Mouse (Mus musculus) granulocyte monocyte progenitor cell, adult 5-6 weeks (primary cell): ENCODE measurements around the gene Gm40460. TPM values are rescaled to one million over a fixed set of nuclear protein-coding genes. Genes with fewer than 3 reads are reported as not detected.

Source experiments
- ATAC-seq: replicated peaks from 2 replicates; pipeline ENCODE4 v1.8.0; 2016; ENCODE audit warnings: mild to moderate bottlenecking, moderate TSS enrichment, inconsistent platforms; ENCODE audit not compliant: poor library complexity, severe bottlenecking
- total RNA-seq, 2 experiments: library from RNA; stranded (forward) in 1 of 2; stranded (reverse) in 1 of 2; fragments of 200-712, 200-1000 nt in 1 of 2; fragments of >200 nt in 1 of 2; fragmentation: Nextera tagmentation in 1 of 2; gene quantifications; 2 replicates each; pipeline ENCODE4 v1.2.3; 2014 to 2017

Gm40460 gene
- total RNA-seq, 2 experiments from 2014 or later = not detected

GRCm38 (mm10) chr7:142198748-142199147 is 42.1 kb downstream of the Gm40460 start:
- ATAC-seq = no peak

Other genes with a start within 250 kb of the Gm40460 start
- 57.8 and 60.9 TPM in 2 replicates for gene Mob2, start 180.0 kb downstream of the Gm40460 start, total RNA-seq (2014; fragmentation: Nextera tagmentation)
- gene Mob2, start 180.0 kb downstream of the Gm40460 start, total RNA-seq (2017) = 51.2 and 63.4 TPM in 2 replicates
- gene Dusp8, start 145.2 kb downstream of the Gm40460 start, total RNA-seq (2014; fragmentation: Nextera tagmentation) = not detected in 2 replicates
- not detected in 2 replicates for gene Dusp8, start 145.2 kb downstream of the Gm40460 start, total RNA-seq (2017)
- not detected in 2 replicates for gene Gm45618, start 120.3 kb downstream of the Gm40460 start, total RNA-seq (2014; fragmentation: Nextera tagmentation)
- not detected in 2 replicates for gene Gm45618, start 120.3 kb downstream of the Gm40460 start, total RNA-seq (2017)
- not detected in 2 replicates for gene Gm39115, start 105.0 kb downstream of the Gm40460 start, total RNA-seq (2014; fragmentation: Nextera tagmentation)
- not detected in 2 replicates for gene Gm39115, start 105.0 kb downstream of the Gm40460 start, total RNA-seq (2017)
- gene Gm45337, start 96.5 kb downstream of the Gm40460 start, total RNA-seq (2014; fragmentation: Nextera tagmentation) = not detected in 2 replicates
- gene Gm45337, start 96.5 kb downstream of the Gm40460 start, total RNA-seq (2017) = not detected in 2 replicates
- gene Gm29735, start 84.0 kb downstream of the Gm40460 start, total RNA-seq (2014; fragmentation: Nextera tagmentation) = not detected in 2 replicates
- not detected in 2 replicates for gene Gm29735, start 84.0 kb downstream of the Gm40460 start, total RNA-seq (2017)
- gene Gm4553, start 75.3 kb downstream of the Gm40460 start, total RNA-seq (2014; fragmentation: Nextera tagmentation) = not detected in 2 replicates
- not detected in 2 replicates for gene Gm4553, start 75.3 kb downstream of the Gm40460 start, total RNA-seq (2017)
- not detected in 2 replicates for gene Krtap5-2, start 65.1 kb downstream of the Gm40460 start, total RNA-seq (2014; fragmentation: Nextera tagmentation)
- gene Krtap5-2, start 65.1 kb downstream of the Gm40460 start, total RNA-seq (2017) = not detected in 2 replicates
- gene Gm10153, start 50.7 kb downstream of the Gm40460 start, total RNA-seq (2014; fragmentation: Nextera tagmentation) = not detected in 2 replicates
- gene Gm10153, start 50.7 kb downstream of the Gm40460 start, total RNA-seq (2017) = not detected in 2 replicates
- not detected in 2 replicates for gene Krtap5-3, start 39.7 kb downstream of the Gm40460 start, total RNA-seq (2014; fragmentation: Nextera tagmentation)
- not detected in 2 replicates for gene Krtap5-3, start 39.7 kb downstream of the Gm40460 start, total RNA-seq (2017)
- not detected in 2 replicates for gene Gm7579, start 29.2 kb downstream of the Gm40460 start, total RNA-seq (2014; fragmentation: Nextera tagmentation)
- not detected in 2 replicates for gene Gm7579, start 29.2 kb downstream of the Gm40460 start, total RNA-seq (2017)
- gene Krtap5-5, start 11.1 kb downstream of the Gm40460 start, total RNA-seq (2014; fragmentation: Nextera tagmentation) = not detected in 2 replicates
- gene Krtap5-5, start 11.1 kb downstream of the Gm40460 start, total RNA-seq (2017) = not detected in 2 replicates
- gene Gm2431, start 17.3 kb upstream of the Gm40460 start, total RNA-seq (2014; fragmentation: Nextera tagmentation) = not detected in 2 replicates
- gene Gm2431, start 17.3 kb upstream of the Gm40460 start, total RNA-seq (2017) = not detected in 2 replicates
- not detected in 2 replicates for gene Gm4559, start 33.3 kb upstream of the Gm40460 start, total RNA-seq (2014; fragmentation: Nextera tagmentation)
- gene Gm4559, start 33.3 kb upstream of the Gm40460 start, total RNA-seq (2017) = not detected in 2 replicates
- not detected in 2 replicates for gene Krtap5-1, start 56.0 kb upstream of the Gm40460 start, total RNA-seq (2014; fragmentation: Nextera tagmentation)
- gene Krtap5-1, start 56.0 kb upstream of the Gm40460 start, total RNA-seq (2017) = not detected in 2 replicates
- not detected in 2 replicates for gene Krtap5-4, start 62.5 kb upstream of the Gm40460 start, total RNA-seq (2014; fragmentation: Nextera tagmentation)
- not detected in 2 replicates for gene Krtap5-4, start 62.5 kb upstream of the Gm40460 start, total RNA-seq (2017)
- 1.5 TPM in 1 of 2 replicates, not detected in the other for gene Ifitm10, start 132.7 kb upstream of the Gm40460 start, total RNA-seq (2014; fragmentation: Nextera tagmentation)
- gene Ifitm10, start 132.7 kb upstream of the Gm40460 start, total RNA-seq (2017) = not detected in 2 replicates
- gene Gm49369, start 141.6 kb upstream of the Gm40460 start, total RNA-seq (2014; fragmentation: Nextera tagmentation) = not detected in 2 replicates
- 38.0 and 63.2 TPM in 2 replicates for gene Gm49369, start 141.6 kb upstream of the Gm40460 start, total RNA-seq (2017)
- 152 and 191 TPM in 2 replicates for gene Ctsd, start 147.0 kb upstream of the Gm40460 start, total RNA-seq (2014; fragmentation: Nextera tagmentation)
- gene Ctsd, start 147.0 kb upstream of the Gm40460 start, total RNA-seq (2017) = 128 and 144 TPM in 2 replicates
- not detected in 2 replicates for gene Syt8, start 193.8 kb upstream of the Gm40460 start, total RNA-seq (2014; fragmentation: Nextera tagmentation)
- gene Syt8, start 193.8 kb upstream of the Gm40460 start, total RNA-seq (2017) = not detected in 2 replicates
- gene Tnni2, start 200.7 kb upstream of the Gm40460 start, total RNA-seq (2014; fragmentation: Nextera tagmentation) = 5.6 and 6.0 TPM in 2 replicates
- 3.0 and 8.1 TPM in 2 replicates for gene Tnni2, start 200.7 kb upstream of the Gm40460 start, total RNA-seq (2017)
- 41.4 and 58.5 TPM in 2 replicates for gene Lsp1, start 219.7 kb upstream of the Gm40460 start, total RNA-seq (2014; fragmentation: Nextera tagmentation)
- 50.3 and 51.9 TPM in 2 replicates for gene Lsp1, start 219.7 kb upstream of the Gm40460 start, total RNA-seq (2017)